Mouse (Mus musculus): ENCODE measurements around the gene Mageh1. TPM values are rescaled to one million over a fixed set of nuclear protein-coding genes. Genes with fewer than 3 reads are reported as not detected.
A peak's percentile ranks its signal among the peaks of the same experiment; 100 is the strongest.
"Not testable (repeated sequence)": the region's sequence is repeated elsewhere in the genome, so short reads cannot be mapped to it uniquely, and the experiment has no call there.

Mageh1 gene
- polyA plus RNA-seq (2012; rRNA removed), result 0.62 and 1.1 TPM in 2 replicates

DNA sequence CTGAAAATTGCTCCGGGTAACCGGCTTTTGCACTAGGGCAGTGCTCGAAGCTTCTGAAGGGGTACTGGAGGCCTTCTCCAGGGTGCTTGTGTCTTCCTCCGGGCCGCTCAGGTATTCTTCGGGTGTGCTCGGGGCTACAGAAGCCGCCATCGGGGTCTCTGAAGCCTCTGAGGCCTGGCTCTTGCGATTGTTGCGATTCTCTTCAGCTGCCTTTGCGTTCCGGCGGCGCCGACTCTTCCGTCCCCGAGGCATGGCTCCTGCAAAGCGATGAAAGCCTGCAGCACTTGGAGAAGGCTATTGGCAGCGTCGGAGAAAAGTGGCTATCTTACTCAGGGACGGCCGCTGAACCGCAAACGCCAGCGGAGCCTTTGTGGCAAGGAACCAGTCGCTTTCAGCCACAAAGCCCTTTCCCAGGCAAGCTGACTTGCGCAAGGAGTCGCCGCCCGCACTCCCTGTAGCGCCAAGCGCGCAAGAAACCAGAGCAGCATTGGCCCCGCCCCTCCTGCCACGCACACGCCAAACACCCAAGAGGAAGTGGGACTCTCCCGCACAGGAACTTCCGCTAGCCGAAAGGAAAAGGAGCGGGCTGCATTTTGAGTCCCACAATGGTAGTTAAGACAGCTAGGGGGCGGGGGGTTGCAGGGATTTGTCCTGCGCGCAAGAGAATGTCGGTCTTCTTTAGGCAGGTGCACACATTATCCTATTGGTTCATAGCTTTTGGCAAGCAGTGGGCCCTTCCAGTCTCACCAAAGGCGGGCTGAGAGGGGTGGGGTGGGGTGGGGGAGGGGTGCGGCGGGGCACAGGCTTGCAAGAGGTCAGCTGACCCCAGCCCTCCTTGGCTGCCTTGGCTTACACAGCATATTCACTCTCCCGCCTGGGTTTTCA, at the start of gene Mageh1:
TSS of gene Mageh1 (minus strand) at position 489 of the 885 bp plus-strand sequence.
- H3K27ac ChIP-seq (ENCODE audit: insufficient read depth, low read depth, low read length), result 0 out of 2 replicates have a peak within 1 kb of the TSS, but pooled peaks have one; percentile 22
- TF ChIP-seq CTCF (IDR thresholded peaks at IDR 0.05; ENCODE audit: extremely low read depth, insufficient read length, insufficient replicate concordance, low read depth, low read length), result no peak
- no peak for TF ChIP-seq POLR2A (IDR thresholded peaks at IDR 0.05; ENCODE audit: low read depth, low read length)
- H3K4me3 ChIP-seq (ENCODE audit: low read depth, low read length), result peak within 1 kb of the TSS; percentile 83
- WGBS, result 17% methylated on average over 49 of the region's 49 CpGs
- H3K27me3 ChIP-seq (ENCODE audit: control insufficient read depth, insufficient read depth, low read length), result no peaks in the 10 kb centered on the region
- H3K36me3 ChIP-seq (ENCODE audit: control insufficient read depth, insufficient read depth, low read length), result no peaks in the 10 kb centered on the region
- H3K4me1 ChIP-seq (ENCODE audit: control insufficient read depth, insufficient read depth, insufficient read length, low read length), result 0 out of 2 replicates have a peak, but pooled peaks cover 3% of the 10 kb centered on the region

DNA sequence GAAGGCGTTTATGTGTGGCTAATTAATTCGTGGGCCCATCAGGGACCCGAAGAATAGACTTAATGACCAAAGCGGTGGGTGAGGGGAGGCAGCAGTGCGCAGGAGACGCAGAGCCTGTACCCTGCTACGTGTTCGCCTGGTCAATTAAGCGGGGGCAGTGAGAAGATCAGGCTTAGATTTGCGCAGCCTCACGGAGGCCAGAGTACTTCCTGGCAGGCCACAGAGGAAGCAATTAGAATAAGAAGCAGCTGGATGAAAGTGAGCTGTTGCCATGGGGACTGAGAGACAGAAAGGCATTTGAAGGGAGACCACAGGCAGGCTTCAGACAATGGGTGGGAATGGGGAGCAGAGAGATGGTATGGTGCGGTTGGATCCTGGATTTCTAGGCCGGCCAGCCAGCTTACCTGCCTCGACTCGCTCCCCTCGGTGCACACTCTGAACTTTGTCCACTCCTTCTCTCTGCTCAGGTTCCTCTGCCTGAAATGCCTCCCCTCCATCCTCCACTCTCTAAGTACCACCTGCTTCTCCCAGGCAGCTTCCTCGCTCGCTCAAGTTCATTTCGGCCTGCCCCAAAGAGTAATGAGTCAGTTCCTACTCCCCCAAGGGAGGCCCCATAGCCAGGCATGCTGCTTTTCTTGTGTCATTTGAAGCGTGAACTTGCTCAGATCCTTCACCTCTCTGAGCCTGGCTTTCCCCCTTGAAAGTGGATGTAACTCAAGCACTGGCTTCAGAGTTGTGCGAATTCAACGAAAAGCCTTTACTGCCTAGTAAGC, 783 bp upstream of the Mageh1 start:
- H3K36me3 ChIP-seq (ENCODE audit: control insufficient read depth, insufficient read depth, low read length); H3K27ac ChIP-seq (ENCODE audit: insufficient read depth, low read depth, low read length); H3K27me3 ChIP-seq (ENCODE audit: control insufficient read depth, insufficient read depth, low read length); H3K4me1 ChIP-seq (ENCODE audit: control insufficient read depth, insufficient read depth, insufficient read length, low read length); H3K4me3 ChIP-seq (ENCODE audit: low read depth, low read length): not testable (repeated sequence)
- 30% methylated on average over 9 of the region's 22 CpGs for WGBS

DNA sequence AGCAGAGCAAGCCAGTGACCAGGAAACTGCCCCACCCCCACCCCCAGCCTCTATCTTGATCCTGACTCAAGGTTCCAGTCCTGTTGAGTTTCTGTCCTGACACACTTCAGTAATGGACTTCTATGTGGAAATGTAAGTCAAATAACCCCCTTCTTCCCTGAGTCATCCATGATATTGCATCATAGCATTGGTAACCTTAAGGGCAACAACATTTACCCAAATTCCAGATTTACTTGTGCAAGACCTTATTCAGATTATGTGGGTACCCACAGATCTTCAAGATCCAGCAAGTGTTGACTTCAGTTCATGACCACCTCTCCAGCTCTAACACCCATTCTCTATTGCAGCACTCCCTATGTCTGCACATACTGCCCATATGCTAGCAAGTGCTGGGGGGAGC, 5.8 kb downstream of the Mageh1 start:
- not testable (repeated sequence) for H3K27ac ChIP-seq (ENCODE audit: insufficient read depth, low read depth, low read length); H3K27me3 ChIP-seq (ENCODE audit: control insufficient read depth, insufficient read depth, low read length); H3K36me3 ChIP-seq (ENCODE audit: control insufficient read depth, insufficient read depth, low read length); H3K4me3 ChIP-seq (ENCODE audit: low read depth, low read length); H3K4me1 ChIP-seq (ENCODE audit: control insufficient read depth, insufficient read depth, insufficient read length, low read length)

DNA sequence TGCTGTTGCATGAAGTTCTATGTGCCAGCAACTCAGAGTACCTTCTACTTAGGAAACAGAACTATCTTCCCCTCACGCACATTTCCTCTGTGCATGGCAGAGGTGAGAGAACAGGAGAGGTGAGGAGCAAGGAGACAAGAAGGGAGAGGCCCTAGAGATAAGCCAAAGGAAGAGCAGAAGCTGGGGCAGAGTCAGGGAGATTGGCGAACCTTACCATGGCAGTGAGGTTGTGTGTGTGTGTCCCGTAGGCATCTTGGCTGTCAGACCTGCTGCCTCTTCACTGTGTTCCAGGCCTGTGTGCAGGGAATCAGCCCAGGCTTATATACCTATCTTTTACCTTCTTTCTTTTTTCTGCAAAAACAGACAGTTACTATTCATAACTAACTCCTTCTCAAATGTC, 11.7 kb downstream of the Mageh1 start:
- H3K27ac ChIP-seq (ENCODE audit: insufficient read depth, low read depth, low read length); H3K36me3 ChIP-seq (ENCODE audit: control insufficient read depth, insufficient read depth, low read length); H3K27me3 ChIP-seq (ENCODE audit: control insufficient read depth, insufficient read depth, low read length); H3K4me1 ChIP-seq (ENCODE audit: control insufficient read depth, insufficient read depth, insufficient read length, low read length); H3K4me3 ChIP-seq (ENCODE audit: low read depth, low read length): not testable (repeated sequence)
- WGBS, result 73% methylated on average over 3 of the region's 3 CpGs

DNA sequence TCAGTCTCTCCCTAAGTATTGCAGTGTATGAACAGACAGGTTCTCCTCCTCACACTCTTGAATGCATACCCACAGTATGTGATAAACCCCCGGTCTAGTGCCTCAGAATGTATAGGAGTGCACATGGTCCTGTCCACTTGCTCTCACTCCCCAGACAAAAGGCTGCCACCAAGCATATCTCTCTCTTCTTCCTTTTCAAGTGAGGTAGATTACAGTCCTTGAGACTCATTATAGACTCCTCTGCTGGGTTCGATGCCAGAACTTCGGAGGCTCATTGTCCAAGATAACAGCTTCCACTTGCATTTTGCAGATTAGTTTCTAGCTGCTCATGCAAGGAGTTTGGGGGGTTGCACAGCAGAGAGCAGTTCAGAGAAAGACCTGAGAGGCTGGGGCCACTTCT, 12.1 kb downstream of the Mageh1 start:
- no CpG with 5 or more reads among the region's 3 CpGs for WGBS
- not testable (repeated sequence) for H3K36me3 ChIP-seq (ENCODE audit: control insufficient read depth, insufficient read depth, low read length); H3K27ac ChIP-seq (ENCODE audit: insufficient read depth, low read depth, low read length); H3K4me1 ChIP-seq (ENCODE audit: control insufficient read depth, insufficient read depth, insufficient read length, low read length); H3K27me3 ChIP-seq (ENCODE audit: control insufficient read depth, insufficient read depth, low read length); H3K4me3 ChIP-seq (ENCODE audit: low read depth, low read length)

DNA sequence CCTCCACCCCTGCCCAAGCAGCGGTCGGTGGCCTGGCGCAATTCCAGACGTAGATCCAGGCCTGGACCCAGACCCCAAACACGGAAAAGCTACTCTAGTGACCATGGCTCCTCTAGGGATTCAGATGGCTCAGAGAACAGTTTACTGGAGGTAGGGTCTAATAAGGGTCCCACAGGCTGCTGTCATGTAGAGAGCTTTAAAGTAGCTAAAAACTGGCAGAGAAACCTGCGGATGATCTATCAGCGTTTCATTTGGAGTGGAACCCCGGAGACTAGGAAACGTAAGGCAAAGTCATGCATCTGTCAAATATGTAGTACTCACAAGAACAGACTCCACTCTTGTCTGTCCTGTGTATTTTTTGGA, 29.7 kb downstream of the Mageh1 start:
- H3K27ac ChIP-seq (ENCODE audit: insufficient read depth, low read depth, low read length), result no peak overlapping the region
- no peaks in the 10 kb centered on the region for H3K4me1 ChIP-seq (ENCODE audit: control insufficient read depth, insufficient read depth, insufficient read length, low read length)
- H3K36me3 ChIP-seq (ENCODE audit: control insufficient read depth, insufficient read depth, low read length), result no peaks in the 10 kb centered on the region
- no peaks in the 10 kb centered on the region for H3K27me3 ChIP-seq (ENCODE audit: control insufficient read depth, insufficient read depth, low read length)
- 30% methylated on average over 9 of the region's 9 CpGs for WGBS
- peak overlapping the region; percentile 91 for H3K4me3 ChIP-seq (ENCODE audit: low read depth, low read length)
- TF ChIP-seq POLR2A (IDR thresholded peaks at IDR 0.05; ENCODE audit: low read depth, low read length), result no peak
- TF ChIP-seq CTCF (IDR thresholded peaks at IDR 0.05; ENCODE audit: extremely low read depth, insufficient read length, insufficient replicate concordance, low read depth, low read length), result no peak

DNA sequence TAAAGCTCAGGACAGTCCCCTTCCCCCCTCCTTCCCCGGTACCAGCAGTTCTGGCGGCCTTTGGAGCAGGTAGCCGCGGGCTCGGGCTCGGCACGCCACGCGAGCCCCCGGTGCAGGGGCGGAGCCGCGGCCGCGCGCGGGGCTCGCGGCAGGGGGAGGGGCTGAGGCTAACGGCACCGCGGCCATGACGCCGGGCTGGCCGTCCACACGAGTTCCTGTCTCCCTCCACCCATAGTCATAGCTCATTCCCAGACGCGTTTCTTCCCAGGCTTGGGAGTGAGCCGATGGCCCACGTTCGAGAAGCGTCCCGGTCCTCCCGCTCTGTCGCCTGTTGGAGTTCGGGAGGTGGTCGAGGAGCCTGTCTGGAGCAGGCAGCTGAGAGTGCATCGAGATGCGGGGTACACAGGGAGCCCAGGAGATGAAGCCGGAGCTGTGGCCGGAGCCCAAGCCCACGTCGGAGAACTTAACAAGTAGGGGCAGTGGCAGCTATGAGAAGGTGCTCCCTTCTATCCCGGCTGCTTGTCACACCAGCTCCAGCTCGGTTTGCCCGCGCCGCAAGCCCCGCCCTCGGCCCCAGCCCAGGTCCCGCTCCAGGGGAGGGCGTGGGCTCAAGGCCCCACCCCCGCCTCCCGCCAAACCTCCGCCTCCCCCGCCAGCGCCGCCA, 30.2 kb downstream of the Mageh1 start:
- Histone ChIP-seq H3K27ac (ENCODE audit: insufficient read depth, low read depth, low read length) (no peak overlapping the region), H3K27me3 (ENCODE audit: control insufficient read depth, insufficient read depth, low read length) (no peaks in the 10 kb centered on the region), H3K4me1 (ENCODE audit: control insufficient read depth, insufficient read depth, insufficient read length, low read length) (no peaks in the 10 kb centered on the region), H3K4me3 (ENCODE audit: low read depth, low read length) (peak overlapping the region; percentile 91), H3K36me3 (ENCODE audit: control insufficient read depth, insufficient read depth, low read length) (no peaks in the 10 kb centered on the region)
- 17% methylated on average over 51 of the region's 58 CpGs for WGBS
- TF ChIP-seq POLR2A (IDR thresholded peaks at IDR 0.05; ENCODE audit: low read depth, low read length) (no peak), CTCF (IDR thresholded peaks at IDR 0.05; ENCODE audit: extremely low read depth, insufficient read length, insufficient replicate concordance, low read depth, low read length) (no peak)
